Mouse (Mus musculus) G1E (cell line): Measurements from ENCODE around the gene Ptpa.

Experiments
- CTCF ChIP-seq: IDR thresholded peaks from 2 replicates; pipeline ENCODE4 v1.5.1; 2012; ENCODE audit warnings: low read depth, low read length, inconsistent platforms, mixed read lengths
- GATA1 ChIP-seq: IDR thresholded peaks from 2 replicates; pipeline ENCODE4 v1.6.1; 2012; ENCODE audit warnings: borderline replicate concordance, low read length, inconsistent platforms, mixed read lengths
- GATA2 ChIP-seq: IDR thresholded peaks from 2 replicates; pipeline ENCODE4 v1.6.1; 2012; ENCODE audit warnings: low read depth, low read length, inconsistent platforms, borderline replicate concordance
- POLR2AphosphoS5 ChIP-seq: IDR thresholded peaks from 2 replicates; pipeline ENCODE4 v1.6.1; 2012; ENCODE audit warnings: low read depth, low read length, inconsistent platforms; ENCODE audit not compliant: insufficient replicate concordance

- TF ChIP-seq CTCF: no peak
- no peak for TF ChIP-seq GATA1
- no peak for TF ChIP-seq GATA2
- TF ChIP-seq POLR2AphosphoS5: no peak
Measured at GRCm38 (mm10) chr2:30429156-30429555, 13.3 kb downstream of the Ptpa start.
